Mouse (Mus musculus): ENCODE results near the gene Rint1. TPM values are rescaled to one million over a fixed set of nuclear protein-coding genes. Genes with fewer than 3 reads are reported as not detected.

The Rint1 gene
- polyA plus RNA-seq (2014; fragmentation: Nextera tagmentation; extraction: Ambion mirVana) = 26.2 and 29.8 TPM in 2 replicates

- peak within 1 kb of the TSS; percentile 96 for H3K4me2 ChIP-seq (ENCODE audit: low read length)
- peak within 1 kb of the TSS; percentile 72 for H3K27ac ChIP-seq (replicated peaks; ENCODE audit: low read depth, low read length)
- DNase-seq = peak; percentile 97
- H3K4me1 ChIP-seq (ENCODE audit: control insufficient read depth, insufficient read depth, low read length) = peaks cover 10% of the 10 kb centered on the region
- H3K36me3 ChIP-seq (ENCODE audit: control insufficient read depth, insufficient read depth, low read length) = 0 out of 2 replicates have a peak, but pooled peaks cover 6% of the 10 kb centered on the region
- 4% methylated on average over 47 of the region's 47 CpGs for WGBS
- peak within 1 kb of the TSS; percentile 91 for H3K9ac ChIP-seq (replicated peaks; ENCODE audit: low read length)
- H3K4me3 ChIP-seq (replicated peaks; ENCODE audit: low read depth, low read length) = peak within 1 kb of the TSS; percentile 97
- no peaks in the 10 kb centered on the region for H3K9me3 ChIP-seq (ENCODE audit: control insufficient read depth, low read length)
- ATAC-seq (ENCODE audit: low FRiP score, low TSS enrichment) = peak; percentile 86
- no peaks in the 10 kb centered on the region for H3K27me3 ChIP-seq (ENCODE audit: control insufficient read depth, insufficient read depth, low read length)
Observed at GRCm38 (mm10) chr5:23787536-23788389, at the start of gene Rint1. Rint1 (plus strand) TSS chr5:23787711.

- 94% methylated on average over 12 of the region's 12 CpGs for WGBS
- DNase-seq (no peak), ATAC-seq (ENCODE audit: low FRiP score, low TSS enrichment) (no peak)
- Histone ChIP-seq H3K36me3 (ENCODE audit: control insufficient read depth, insufficient read depth, low read length) (peaks cover 51% of the 10 kb centered on the region), H3K4me3 (replicated peaks; ENCODE audit: low read depth, low read length) (no peak overlapping the region), H3K4me2 (ENCODE audit: low read length) (no peak overlapping the region), H3K9ac (replicated peaks; ENCODE audit: low read length) (no peak overlapping the region), H3K4me1 (ENCODE audit: control insufficient read depth, insufficient read depth, low read length) (no peaks in the 10 kb centered on the region), H3K27me3 (ENCODE audit: control insufficient read depth, insufficient read depth, low read length) (no peaks in the 10 kb centered on the region), H3K27ac (replicated peaks; ENCODE audit: low read depth, low read length) (no peak overlapping the region), H3K9me3 (ENCODE audit: control insufficient read depth, low read length) (no peaks in the 10 kb centered on the region)
Observed at GRCm38 (mm10) chr5:23743261-23743660, 44.2 kb upstream of the Rint1 start.

- H3K36me3 ChIP-seq (ENCODE audit: control insufficient read depth, insufficient read depth, low read length) = peaks cover 33% of the 10 kb centered on the region
- WGBS = 59% methylated on average over 2 of the region's 2 CpGs
- no peak for ATAC-seq (ENCODE audit: low FRiP score, low TSS enrichment)
Observed at GRCm38 (mm10) chr5:23749882-23750281, 37.6 kb upstream of the Rint1 start.

GRCm38 (mm10) chr5:23755591-23755990, 31.9 kb upstream of the Rint1 start:
- Histone ChIP-seq H3K27ac (replicated peaks; ENCODE audit: low read depth, low read length) (no peak overlapping the region), H3K27me3 (ENCODE audit: control insufficient read depth, insufficient read depth, low read length) (no peaks in the 10 kb centered on the region), H3K4me3 (replicated peaks; ENCODE audit: low read depth, low read length) (no peak overlapping the region), H3K36me3 (ENCODE audit: control insufficient read depth, insufficient read depth, low read length) (peaks cover 16% of the 10 kb centered on the region; the same call in 1 of the 2 replicates), H3K9me3 (ENCODE audit: control insufficient read depth, low read length) (no peaks in the 10 kb centered on the region), H3K9ac (replicated peaks; ENCODE audit: low read length) (no peak overlapping the region), H3K4me1 (ENCODE audit: control insufficient read depth, insufficient read depth, low read length) (no peaks in the 10 kb centered on the region), H3K4me2 (ENCODE audit: low read length) (no peak overlapping the region)
- 97% methylated on average over 9 of the region's 9 CpGs for WGBS
- DNase-seq (no peak), ATAC-seq (ENCODE audit: low FRiP score, low TSS enrichment) (no peak)

More at GRCm38 (mm10) chr5:23749882-23750281, 37.6 kb upstream of the Rint1 start:
- H3K9ac ChIP-seq (replicated peaks; ENCODE audit: low read length) = no peak overlapping the region
- H3K4me2 ChIP-seq (ENCODE audit: low read length) = no peak overlapping the region
- H3K9me3 ChIP-seq (ENCODE audit: control insufficient read depth, low read length) = no peaks in the 10 kb centered on the region
- no peaks in the 10 kb centered on the region for H3K4me1 ChIP-seq (ENCODE audit: control insufficient read depth, insufficient read depth, low read length)
- no peaks in the 10 kb centered on the region for H3K27me3 ChIP-seq (ENCODE audit: control insufficient read depth, insufficient read depth, low read length)
- no peak overlapping the region for H3K27ac ChIP-seq (replicated peaks; ENCODE audit: low read depth, low read length)
- no peak overlapping the region for H3K4me3 ChIP-seq (replicated peaks; ENCODE audit: low read depth, low read length)
- DNase-seq = peak; percentile 15

GRCm38 (mm10) chr5:23756368-23756767, 31.1 kb upstream of the Rint1 start:
- Histone ChIP-seq H3K4me3 (replicated peaks; ENCODE audit: low read depth, low read length) (no peak overlapping the region), H3K27me3 (ENCODE audit: control insufficient read depth, insufficient read depth, low read length) (no peaks in the 10 kb centered on the region), H3K27ac (replicated peaks; ENCODE audit: low read depth, low read length) (no peak overlapping the region), H3K9ac (replicated peaks; ENCODE audit: low read length) (no peak overlapping the region), H3K4me2 (ENCODE audit: low read length) (no peak overlapping the region), H3K36me3 (ENCODE audit: control insufficient read depth, insufficient read depth, low read length) (peaks cover 15% of the 10 kb centered on the region; the same call in 1 of the 2 replicates), H3K9me3 (ENCODE audit: control insufficient read depth, low read length) (no peaks in the 10 kb centered on the region), H3K4me1 (ENCODE audit: control insufficient read depth, insufficient read depth, low read length) (no peaks in the 10 kb centered on the region)
- ATAC-seq (ENCODE audit: low FRiP score, low TSS enrichment) = no peak
- 93% methylated on average over 4 of the region's 4 CpGs for WGBS
- DNase-seq = no peak

- no peak overlapping the region for H3K27ac ChIP-seq (replicated peaks; ENCODE audit: low read depth, low read length)
- no peaks in the 10 kb centered on the region for H3K4me1 ChIP-seq (ENCODE audit: control insufficient read depth, insufficient read depth, low read length)
- H3K4me3 ChIP-seq (replicated peaks; ENCODE audit: low read depth, low read length) = no peak overlapping the region
- WGBS = 44% methylated on average over 2 of the region's 2 CpGs
- H3K27me3 ChIP-seq (ENCODE audit: control insufficient read depth, insufficient read depth, low read length) = no peaks in the 10 kb centered on the region
- ATAC-seq (ENCODE audit: low FRiP score, low TSS enrichment) (no peak), DNase-seq (peak; percentile 72)
- no peak overlapping the region for H3K4me2 ChIP-seq (ENCODE audit: low read length)
- H3K9ac ChIP-seq (replicated peaks; ENCODE audit: low read length) = no peak overlapping the region
- peaks cover 23% of the 10 kb centered on the region for H3K36me3 ChIP-seq (ENCODE audit: control insufficient read depth, insufficient read depth, low read length)
- no peaks in the 10 kb centered on the region for H3K9me3 ChIP-seq (ENCODE audit: control insufficient read depth, low read length)
Observed at GRCm38 (mm10) chr5:23758633-23759032, 28.9 kb upstream of the Rint1 start.

- no peaks in the 10 kb centered on the region for H3K27me3 ChIP-seq (ENCODE audit: control insufficient read depth, insufficient read depth, low read length)
- H3K9ac ChIP-seq (replicated peaks; ENCODE audit: low read length) = no peak overlapping the region
- H3K4me2 ChIP-seq (ENCODE audit: low read length) = no peak overlapping the region
- ATAC-seq (ENCODE audit: low FRiP score, low TSS enrichment) (no peak), DNase-seq (no peak)
- H3K9me3 ChIP-seq (ENCODE audit: control insufficient read depth, low read length) = no peaks in the 10 kb centered on the region
- H3K27ac ChIP-seq (replicated peaks; ENCODE audit: low read depth, low read length) = no peak overlapping the region
- H3K36me3 ChIP-seq (ENCODE audit: control insufficient read depth, insufficient read depth, low read length) = peaks cover 31% of the 10 kb centered on the region
- H3K4me1 ChIP-seq (ENCODE audit: control insufficient read depth, insufficient read depth, low read length) = no peaks in the 10 kb centered on the region
- no peak overlapping the region for H3K4me3 ChIP-seq (replicated peaks; ENCODE audit: low read depth, low read length)
- 93% methylated on average over 6 of the region's 6 CpGs for WGBS
Observed at GRCm38 (mm10) chr5:23762531-23762930, 25.0 kb upstream of the Rint1 start.

- Histone ChIP-seq H3K36me3 (ENCODE audit: control insufficient read depth, insufficient read depth, low read length) (peaks cover 40% of the 10 kb centered on the region), H3K27ac (replicated peaks; ENCODE audit: low read depth, low read length) (no peak overlapping the region), H3K4me2 (ENCODE audit: low read length) (no peak overlapping the region), H3K27me3 (ENCODE audit: control insufficient read depth, insufficient read depth, low read length) (no peaks in the 10 kb centered on the region), H3K4me3 (replicated peaks; ENCODE audit: low read depth, low read length) (no peak overlapping the region), H3K9me3 (ENCODE audit: control insufficient read depth, low read length) (no peaks in the 10 kb centered on the region), H3K4me1 (ENCODE audit: control insufficient read depth, insufficient read depth, low read length) (no peaks in the 10 kb centered on the region), H3K9ac (replicated peaks; ENCODE audit: low read length) (no peak overlapping the region)
- WGBS = 97% methylated on average over 5 of the region's 5 CpGs
- DNase-seq (no peak), ATAC-seq (ENCODE audit: low FRiP score, low TSS enrichment) (no peak)
Observed at GRCm38 (mm10) chr5:23764557-23764956, 23.0 kb upstream of the Rint1 start.

- Histone ChIP-seq H3K9ac (replicated peaks; ENCODE audit: low read length) (no peak overlapping the region), H3K4me3 (replicated peaks; ENCODE audit: low read depth, low read length) (no peak overlapping the region), H3K4me1 (ENCODE audit: control insufficient read depth, insufficient read depth, low read length) (no peaks in the 10 kb centered on the region), H3K36me3 (ENCODE audit: control insufficient read depth, insufficient read depth, low read length) (peaks cover 36% of the 10 kb centered on the region), H3K27me3 (ENCODE audit: control insufficient read depth, insufficient read depth, low read length) (no peaks in the 10 kb centered on the region), H3K4me2 (ENCODE audit: low read length) (no peak overlapping the region), H3K9me3 (ENCODE audit: control insufficient read depth, low read length) (no peaks in the 10 kb centered on the region), H3K27ac (replicated peaks; ENCODE audit: low read depth, low read length) (no peak overlapping the region)
- WGBS = 55% methylated on average over 8 of the region's 8 CpGs
- no peak for DNase-seq
- ATAC-seq (ENCODE audit: low FRiP score, low TSS enrichment) = no peak
Observed at GRCm38 (mm10) chr5:23771105-23771504, 16.4 kb upstream of the Rint1 start.
